Mouse (Mus musculus): ENCODE measurements around the gene Nadk2. TPM values are rescaled to one million over a fixed set of nuclear protein-coding genes. Genes with fewer than 3 reads are reported as not detected.
A peak's percentile ranks its signal among the peaks of the same experiment; 100 is the strongest.

The Nadk2 gene
- polyA plus RNA-seq, 1 experiment from 2014 or later = 40.0 TPM

DNA sequence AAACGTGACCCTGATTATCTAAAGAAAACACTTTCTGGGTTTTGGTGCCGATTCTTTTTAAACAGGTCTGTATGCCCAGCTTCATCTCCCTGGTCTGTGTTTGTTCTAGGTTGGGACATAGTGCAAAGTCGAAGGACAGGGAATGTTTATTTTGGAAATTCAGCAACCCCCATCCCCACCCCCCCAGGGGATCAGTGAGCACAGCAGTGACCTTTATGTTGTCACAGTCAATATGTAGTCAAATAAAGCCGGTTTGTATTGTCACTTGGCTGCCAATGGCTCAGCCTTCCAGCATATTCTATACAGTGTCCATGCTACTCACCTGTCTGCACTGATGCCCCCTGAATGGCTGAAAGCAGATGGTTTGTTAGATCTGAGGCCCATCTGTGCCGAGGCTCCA lies 43.5 kb downstream of the Nadk2 start:
- Histone ChIP-seq H3K9ac (no peak overlapping the region), H3K27me3 (replicated peaks) (no peaks in the 10 kb centered on the region), H3K4me3 (replicated peaks) (no peak overlapping the region), H3K4me1 (no peaks in the 10 kb centered on the region), H3K9me3 (no peaks in the 10 kb centered on the region), H3K27ac (no peak overlapping the region), H3K36me3 (peaks cover 45% of the 10 kb centered on the region), H3K4me2 (no peak overlapping the region)
- 43% methylated on average over 5 of the region's 5 CpGs for WGBS
- ATAC-seq (ENCODE audit: insufficient read depth, low FRiP score, low read depth) = peak; percentile 61; the same call in 1 of the 2 replicates

DNA sequence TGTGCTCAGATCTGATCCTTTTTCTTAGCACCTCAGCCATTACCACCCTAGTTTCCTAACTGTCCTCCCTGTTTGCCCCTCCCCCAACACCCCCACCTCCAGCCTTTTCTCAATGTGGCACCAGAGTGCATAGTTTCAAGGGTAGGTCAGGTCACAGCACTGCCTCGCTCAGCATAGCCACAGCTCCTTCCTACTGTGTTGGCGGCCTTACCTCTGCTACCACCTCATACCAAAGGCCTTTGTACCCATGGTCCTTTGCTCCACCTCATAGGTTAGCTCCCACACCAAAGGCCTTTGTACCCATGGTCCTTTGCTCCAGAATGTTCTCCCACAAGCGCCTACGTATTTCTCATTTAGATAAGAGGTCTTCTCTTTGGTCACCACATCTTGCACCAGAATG lies 47.8 kb downstream of the Nadk2 start:
- H3K9ac ChIP-seq = no peak overlapping the region

DNA sequence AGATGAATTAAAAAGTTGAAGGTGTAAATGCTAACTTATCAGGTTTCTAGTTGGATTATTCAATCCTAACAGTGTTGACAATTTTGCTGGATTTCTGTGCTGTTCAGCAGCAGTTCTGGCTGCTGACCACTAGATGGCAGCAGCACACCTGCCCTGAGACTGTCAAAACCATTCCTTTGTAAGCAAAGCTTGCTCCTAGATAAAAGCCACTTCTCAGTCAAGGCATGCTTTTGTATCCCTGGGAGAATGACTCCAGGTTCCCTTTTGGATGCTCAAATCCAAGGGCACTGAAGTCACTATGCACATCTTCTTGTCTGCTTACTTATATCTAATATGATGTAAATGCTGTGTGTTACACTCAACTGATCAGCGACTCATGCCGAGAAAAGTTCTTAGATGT lies 49.0 kb downstream of the Nadk2 start:
- no peak for ATAC-seq (ENCODE audit: insufficient read depth, low FRiP score, low read depth)
- Histone ChIP-seq H3K4me2 (no peak overlapping the region), H3K27me3 (replicated peaks) (no peaks in the 10 kb centered on the region), H3K4me3 (replicated peaks) (no peak overlapping the region), H3K9me3 (no peaks in the 10 kb centered on the region), H3K9ac (no peak overlapping the region), H3K4me1 (no peaks in the 10 kb centered on the region), H3K27ac (no peak overlapping the region), H3K36me3 (peaks cover 48% of the 10 kb centered on the region)
- 89% methylated on average over 2 of the region's 2 CpGs for WGBS

More for the DNA sequence above, 47.8 kb downstream of the Nadk2 start:
- no peak overlapping the region for H3K4me3 ChIP-seq (replicated peaks)
- 88% methylated on average over 4 of the region's 4 CpGs for WGBS
- no peaks in the 10 kb centered on the region for H3K9me3 ChIP-seq
- H3K4me2 ChIP-seq = no peak overlapping the region
- no peaks in the 10 kb centered on the region for H3K4me1 ChIP-seq
- no peak overlapping the region for H3K27ac ChIP-seq
- H3K27me3 ChIP-seq (replicated peaks) = no peaks in the 10 kb centered on the region
- no peak for ATAC-seq (ENCODE audit: insufficient read depth, low FRiP score, low read depth)
- H3K36me3 ChIP-seq = peaks cover 48% of the 10 kb centered on the region

DNA sequence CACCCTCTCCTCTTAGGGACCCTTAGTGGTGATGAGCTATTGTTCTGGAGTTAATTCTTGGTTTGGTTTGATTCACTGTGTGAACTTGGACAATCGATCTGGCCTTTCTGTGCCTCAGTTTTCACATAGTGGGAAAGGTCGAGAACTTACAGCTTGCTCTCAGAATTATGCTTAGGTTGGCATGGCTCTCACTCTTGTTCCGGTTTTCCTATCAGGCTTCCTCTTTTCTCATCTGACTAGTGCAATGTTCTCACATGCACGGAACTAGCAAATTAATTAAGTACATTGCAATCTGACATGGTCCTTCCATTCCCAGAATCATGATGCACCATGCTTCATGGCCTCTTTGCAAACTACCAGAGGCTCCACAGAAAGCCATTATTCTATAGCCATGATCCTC lies 51.9 kb downstream of the Nadk2 start:
- Histone ChIP-seq H3K27ac (no peak overlapping the region), H3K4me3 (replicated peaks) (no peak overlapping the region), H3K9ac (no peak overlapping the region), H3K36me3 (peaks cover 32% of the 10 kb centered on the region), H3K27me3 (replicated peaks) (no peaks in the 10 kb centered on the region), H3K9me3 (no peaks in the 10 kb centered on the region), H3K4me2 (no peak overlapping the region), H3K4me1 (no peaks in the 10 kb centered on the region)
- ATAC-seq (ENCODE audit: insufficient read depth, low FRiP score, low read depth) = no peak
- 86% methylated on average over 4 of the region's 4 CpGs for WGBS

DNA sequence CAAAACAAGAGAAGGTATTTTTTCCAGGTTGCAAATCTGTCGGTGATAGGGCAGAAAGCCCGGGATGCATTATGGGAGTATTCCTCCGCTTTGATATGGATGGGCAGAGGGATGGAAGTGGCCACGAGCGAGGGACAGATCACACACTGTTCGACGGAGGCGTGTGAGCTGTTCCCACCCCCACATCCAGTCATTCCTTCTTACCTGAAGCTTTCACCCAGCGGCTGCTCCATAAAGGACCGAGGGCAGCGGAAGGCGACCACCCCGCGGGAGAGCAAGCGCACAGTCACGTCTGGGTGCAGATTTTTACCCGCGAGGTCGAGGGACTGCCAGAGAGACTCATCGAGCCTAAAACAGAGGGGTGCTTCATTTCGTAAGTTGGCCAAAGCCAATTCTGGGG lies 53.8 kb downstream of the Nadk2 start:
- no peak for ATAC-seq (ENCODE audit: insufficient read depth, low FRiP score, low read depth)
- no peaks in the 10 kb centered on the region for H3K27me3 ChIP-seq (replicated peaks)
- H3K4me2 ChIP-seq = no peak overlapping the region
- no peaks in the 10 kb centered on the region for H3K9me3 ChIP-seq
- no peak overlapping the region for H3K9ac ChIP-seq
- peaks cover 26% of the 10 kb centered on the region for H3K36me3 ChIP-seq
- H3K4me3 ChIP-seq (replicated peaks) = no peak overlapping the region
- H3K4me1 ChIP-seq = no peaks in the 10 kb centered on the region
- 93% methylated on average over 21 of the region's 21 CpGs for WGBS
- no peak overlapping the region for H3K27ac ChIP-seq

DNA sequence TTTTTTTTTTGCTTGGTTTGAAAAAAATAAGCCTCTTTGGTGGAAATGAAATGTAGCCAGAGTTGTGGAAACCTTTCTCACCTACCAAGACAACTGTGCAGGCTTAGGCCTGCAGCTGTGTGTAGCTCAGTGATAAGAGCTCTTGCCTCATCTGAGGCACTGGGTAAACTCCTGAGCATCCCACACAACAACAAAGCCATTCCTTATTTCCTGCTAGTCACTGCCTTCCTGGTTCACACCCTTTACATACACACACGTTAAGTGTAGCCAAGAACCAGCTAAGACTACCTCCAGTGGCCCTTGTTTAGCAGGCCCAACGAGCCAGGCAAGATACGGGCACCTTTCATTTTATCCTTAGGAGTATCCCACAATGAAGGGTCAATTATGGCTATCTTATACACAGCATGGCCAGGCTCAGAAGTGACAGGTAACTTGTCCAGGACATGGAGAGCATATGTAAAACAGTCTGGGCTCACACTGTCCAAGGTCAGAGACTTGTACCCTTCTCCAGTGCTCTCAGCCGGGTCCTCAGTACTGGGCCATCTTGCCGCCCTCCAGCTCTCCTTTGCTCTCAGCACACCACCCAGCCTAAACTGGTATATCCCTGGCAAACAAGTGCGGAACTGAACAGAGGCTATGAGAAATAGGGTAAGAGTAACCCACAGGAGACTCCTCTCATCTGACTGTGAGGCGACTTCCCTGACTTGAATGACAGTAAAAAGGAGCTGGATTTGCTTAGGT lies 56.2 kb downstream of the Nadk2 start:
- Histone ChIP-seq H3K9me3 (no peaks in the 10 kb centered on the region), H3K4me3 (replicated peaks) (no peak overlapping the region), H3K4me1 (no peaks in the 10 kb centered on the region), H3K27me3 (replicated peaks) (no peaks in the 10 kb centered on the region), H3K27ac (no peak overlapping the region), H3K36me3 (peaks cover 26% of the 10 kb centered on the region), H3K4me2 (no peak overlapping the region), H3K9ac (no peak overlapping the region)
- 81% methylated on average over 7 of the region's 7 CpGs for WGBS
- no peak for ATAC-seq (ENCODE audit: insufficient read depth, low FRiP score, low read depth)

DNA sequence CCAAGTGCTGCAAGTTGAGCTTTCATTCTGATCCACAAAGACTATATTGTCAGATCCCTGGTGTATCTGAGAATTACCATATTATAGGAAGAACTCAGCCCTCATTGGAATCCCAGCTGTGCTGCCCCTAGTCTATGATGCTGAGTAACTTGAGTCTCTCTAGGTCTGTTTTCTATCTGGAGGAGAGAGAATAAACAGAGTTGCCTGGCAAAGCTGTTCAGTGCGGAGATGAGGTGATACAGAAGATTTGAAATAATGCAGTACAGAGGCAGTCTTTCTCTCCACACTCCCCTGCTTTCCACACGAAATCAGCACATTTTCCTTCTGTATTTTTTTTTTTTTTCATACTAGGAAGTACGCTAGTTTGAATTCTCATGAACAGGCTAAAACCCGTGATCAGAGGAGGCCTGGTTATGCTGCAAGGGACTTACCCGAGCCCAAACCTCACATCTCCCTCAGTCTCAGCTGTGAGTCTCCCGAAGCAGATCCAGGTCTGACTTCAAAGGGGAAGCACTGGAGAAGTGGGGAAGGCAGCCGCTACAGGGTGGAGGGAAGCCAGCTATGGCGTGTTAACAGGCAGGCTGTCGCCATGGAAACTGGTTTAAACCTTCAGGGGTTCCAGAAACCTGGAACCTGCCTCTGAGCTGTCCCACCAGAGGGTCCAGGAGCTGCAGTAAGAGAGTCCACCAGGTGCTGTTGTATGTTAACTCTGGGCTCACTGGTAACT lies 59.9 kb downstream of the Nadk2 start:
- WGBS = 70% methylated on average over 9 of the region's 9 CpGs
- peak; percentile 25; the same call in 1 of the 2 replicates for ATAC-seq (ENCODE audit: insufficient read depth, low FRiP score, low read depth)
- Histone ChIP-seq H3K27me3 (replicated peaks) (no peaks in the 10 kb centered on the region), H3K36me3 (peaks cover 18% of the 10 kb centered on the region), H3K4me1 (peaks cover 16% of the 10 kb centered on the region; the same call in 1 of the 2 replicates), H3K4me3 (replicated peaks) (no peak overlapping the region), H3K9ac (peak overlapping the region; percentile 1; the same call in 1 of the 2 replicates), H3K4me2 (no peak overlapping the region), H3K9me3 (no peaks in the 10 kb centered on the region), H3K27ac (peak overlapping the region; percentile 57; the same call in 1 of the 2 replicates)

DNA sequence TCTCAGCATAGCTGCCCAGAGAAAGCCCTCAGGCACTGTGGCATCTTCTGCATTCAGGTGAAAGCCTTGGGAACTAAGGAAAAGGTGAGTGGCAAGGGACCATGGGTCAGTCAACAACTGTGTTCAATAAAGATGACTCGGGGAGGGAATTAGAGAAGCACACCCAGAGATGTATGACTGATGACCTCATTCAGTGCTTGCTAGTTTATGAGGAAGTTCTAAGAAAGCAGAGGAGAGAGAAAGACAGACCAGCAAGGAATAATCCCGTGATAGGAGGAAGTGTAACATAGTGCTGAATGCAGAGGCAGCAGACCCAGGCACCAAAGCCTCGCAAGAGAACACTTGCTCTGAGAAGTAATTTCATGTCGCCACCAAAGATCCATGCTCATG lies 60.4 kb downstream of the Nadk2 start:
- H3K27ac ChIP-seq = peak overlapping the region; percentile 57; the same call in 1 of the 2 replicates

DNA sequence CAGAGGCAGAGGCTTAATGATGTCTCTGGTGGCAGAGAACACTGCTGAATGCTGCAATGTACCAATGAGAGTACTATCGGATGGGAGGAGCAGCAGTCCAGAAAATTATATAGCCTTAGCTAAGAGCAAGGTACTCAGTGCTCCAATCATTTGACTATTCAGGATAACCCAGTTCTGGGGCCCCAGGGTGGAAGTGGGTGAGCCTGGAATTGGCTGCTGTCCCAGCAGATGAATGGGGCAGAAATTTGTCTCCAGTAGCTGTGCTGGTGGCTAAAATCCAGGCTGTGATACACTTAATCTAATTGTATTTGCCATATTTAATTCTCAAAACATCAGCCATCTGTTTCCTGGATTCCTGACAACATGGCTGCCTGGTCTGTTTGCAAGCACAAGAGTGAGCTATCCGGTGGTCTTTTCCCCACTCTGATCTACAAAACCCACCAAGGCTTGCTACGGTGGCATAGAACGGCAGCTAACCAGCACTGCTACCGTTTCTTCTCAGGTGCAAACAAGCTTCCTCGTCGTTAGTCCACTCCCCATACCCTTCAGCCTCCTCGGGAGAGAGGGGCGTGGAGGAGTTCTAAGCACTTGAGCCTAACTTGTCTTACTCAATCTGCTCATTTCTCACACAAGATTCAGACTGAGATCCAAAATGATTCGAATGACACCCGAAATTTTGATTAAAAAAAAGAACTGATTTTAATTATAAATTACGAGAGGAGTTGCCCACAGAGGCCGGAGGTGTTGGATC lies 61.8 kb downstream of the Nadk2 start:
- no peak overlapping the region for H3K9ac ChIP-seq
- H3K36me3 ChIP-seq = peaks cover 26% of the 10 kb centered on the region
- H3K27ac ChIP-seq = peak overlapping the region; percentile 57; the same call in 1 of the 2 replicates
- peaks cover 20% of the 10 kb centered on the region; the same call in 1 of the 2 replicates for H3K4me1 ChIP-seq
- H3K9me3 ChIP-seq = no peaks in the 10 kb centered on the region
- 77% methylated on average over 13 of the region's 13 CpGs for WGBS
- no peaks in the 10 kb centered on the region for H3K27me3 ChIP-seq (replicated peaks)
- no peak for ATAC-seq (ENCODE audit: insufficient read depth, low FRiP score, low read depth)
- no peak overlapping the region for H3K4me2 ChIP-seq
- no peak overlapping the region for H3K4me3 ChIP-seq (replicated peaks)

More for the DNA sequence above, 60.4 kb downstream of the Nadk2 start:
- no peaks in the 10 kb centered on the region for H3K9me3 ChIP-seq
- H3K4me2 ChIP-seq = no peak overlapping the region
- no peak for ATAC-seq (ENCODE audit: insufficient read depth, low FRiP score, low read depth)
- 68% methylated on average over 4 of the region's 4 CpGs for WGBS
- H3K36me3 ChIP-seq = peaks cover 21% of the 10 kb centered on the region
- peak overlapping the region; percentile 1; the same call in 1 of the 2 replicates for H3K9ac ChIP-seq
- H3K27me3 ChIP-seq (replicated peaks) = no peaks in the 10 kb centered on the region
- no peak overlapping the region for H3K4me3 ChIP-seq (replicated peaks)
- peaks cover 16% of the 10 kb centered on the region; the same call in 1 of the 2 replicates for H3K4me1 ChIP-seq

DNA sequence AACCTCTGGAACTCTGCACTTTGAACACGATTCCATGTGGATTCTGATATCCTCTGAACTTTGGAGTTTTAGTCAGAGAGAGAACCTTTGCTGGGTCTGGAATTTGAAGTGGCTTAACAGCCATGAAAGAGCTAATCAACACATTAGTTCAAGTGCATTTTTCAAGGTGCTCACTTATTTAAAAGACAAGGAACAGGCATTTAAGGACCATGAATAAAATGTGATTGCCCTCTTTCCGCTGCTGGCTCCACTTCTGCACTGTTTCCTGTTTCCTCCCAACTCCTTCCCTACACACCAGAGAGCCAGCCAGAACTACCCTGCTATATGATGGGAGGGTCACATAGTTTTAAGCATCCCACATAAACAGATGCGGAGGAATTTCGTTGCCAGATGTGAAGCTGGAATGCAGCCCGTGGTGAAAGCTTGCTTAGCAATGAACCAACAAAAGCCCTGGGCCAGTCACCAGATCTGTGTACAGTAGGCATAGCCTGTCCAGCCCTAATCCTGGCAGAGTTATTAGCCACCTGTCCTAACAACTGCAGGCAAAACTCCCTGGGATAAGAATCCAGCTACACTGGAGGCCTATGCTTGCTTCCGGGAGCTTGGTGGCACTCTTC lies 63.9 kb downstream of the Nadk2 start:
- H3K27ac ChIP-seq = peak overlapping the region; percentile 57; the same call in 1 of the 2 replicates
- H3K9ac ChIP-seq = no peak overlapping the region
- H3K4me2 ChIP-seq = no peak overlapping the region
- H3K4me1 ChIP-seq = peaks cover 25% of the 10 kb centered on the region
- H3K27me3 ChIP-seq (replicated peaks) = no peaks in the 10 kb centered on the region
- no peak for ATAC-seq (ENCODE audit: insufficient read depth, low FRiP score, low read depth)
- WGBS = 45% methylated on average over 6 of the region's 6 CpGs
- H3K4me3 ChIP-seq (replicated peaks) = no peak overlapping the region
- peaks cover 23% of the 10 kb centered on the region for H3K36me3 ChIP-seq
- H3K9me3 ChIP-seq = no peaks in the 10 kb centered on the region

DNA sequence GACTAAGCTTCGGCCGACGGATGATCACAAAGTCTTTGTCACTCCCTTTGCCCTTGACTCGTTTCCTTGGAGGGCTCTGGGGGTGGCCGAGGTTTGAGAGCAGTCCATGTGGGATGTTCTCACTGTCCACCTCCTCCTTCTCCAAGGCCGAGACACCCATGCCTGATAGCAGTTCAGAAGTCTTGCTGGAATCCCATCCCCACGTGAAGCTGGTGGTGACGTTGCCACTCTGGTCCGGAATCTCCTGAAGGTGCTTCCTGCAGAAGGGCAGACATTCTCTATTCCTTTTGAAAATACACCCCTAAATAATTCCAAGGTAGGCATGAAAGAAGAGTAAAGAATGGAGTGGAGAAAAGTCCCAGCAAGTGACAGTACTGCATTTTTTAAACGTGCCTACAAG lies 68.4 kb downstream of the Nadk2 start:
- WGBS = 20% methylated on average over 10 of the region's 10 CpGs
- Histone ChIP-seq H3K4me1 (peaks cover 18% of the 10 kb centered on the region), H3K27ac (peak overlapping the region; percentile 57; the same call in 1 of the 2 replicates), H3K27me3 (replicated peaks) (no peaks in the 10 kb centered on the region), H3K4me2 (peak overlapping the region; percentile 65), H3K4me3 (replicated peaks) (peak overlapping the region; percentile 96), H3K9ac (peak overlapping the region; percentile 48), H3K9me3 (no peaks in the 10 kb centered on the region), H3K36me3 (peaks cover 13% of the 10 kb centered on the region; the same call in 1 of the 2 replicates)
- no peak for ATAC-seq (ENCODE audit: insufficient read depth, low FRiP score, low read depth)

Measured in stomach, embryonic 15.5 days (tissue).